Mouse (Mus musculus): ENCODE measurements around the gene Idi1.
"Not testable (repeated sequence)": the region's sequence is repeated elsewhere in the genome, so short reads cannot be mapped to it uniquely, and the experiment has no call there.

Gene Idi1

GRCm38 (mm10) chr13:8883870-8884269 is 1.4 kb upstream of the Idi1 start:
- not testable (repeated sequence) for ATAC-seq (ENCODE audit: insufficient number of reproducible peaks, low FRiP score, low TSS enrichment)

GRCm38 (mm10) chr13:8886185-8886560 is 872 bp downstream of the Idi1 start:
- ATAC-seq (ENCODE audit: insufficient number of reproducible peaks, low FRiP score, low TSS enrichment): no peak

GRCm38 (mm10) chr13:8888603-8889002 is 3.3 kb downstream of the Idi1 start:
- ATAC-seq (ENCODE audit: insufficient number of reproducible peaks, low FRiP score, low TSS enrichment): no peak

- not testable (repeated sequence) for ATAC-seq (ENCODE audit: insufficient number of reproducible peaks, low FRiP score, low TSS enrichment)
Measured at GRCm38 (mm10) chr13:8905986-8906385, 20.7 kb downstream of the Idi1 start.

GRCm38 (mm10) chr13:8913890-8914289 is 28.6 kb downstream of the Idi1 start:
- ATAC-seq (ENCODE audit: insufficient number of reproducible peaks, low FRiP score, low TSS enrichment): not testable (repeated sequence)

GRCm38 (mm10) chr13:8933499-8933898 is 48.2 kb downstream of the Idi1 start:
- ATAC-seq (ENCODE audit: insufficient number of reproducible peaks, low FRiP score, low TSS enrichment): no peak

GRCm38 (mm10) chr13:8937611-8938140 is 52.4 kb downstream of the Idi1 start:
- ATAC-seq (ENCODE audit: insufficient number of reproducible peaks, low FRiP score, low TSS enrichment): not testable (repeated sequence)

- ATAC-seq (ENCODE audit: insufficient number of reproducible peaks, low FRiP score, low TSS enrichment): not testable (repeated sequence)
Measured at GRCm38 (mm10) chr13:8941110-8941509, 55.8 kb downstream of the Idi1 start.

- ATAC-seq (ENCODE audit: insufficient number of reproducible peaks, low FRiP score, low TSS enrichment): not testable (repeated sequence)
Measured at GRCm38 (mm10) chr13:8941701-8942100, 56.4 kb downstream of the Idi1 start.

Data from cerebellum, adult (tissue).